Mouse (Mus musculus) stomach, embryonic 16.5 days (tissue): ENCODE data around the gene Ehf. TPM values are rescaled to one million over a fixed set of nuclear protein-coding genes. Genes with fewer than 3 reads are reported as not detected.

ENCODE experiments used
- ATAC-seq: fragments of 200-750 bp; cut with Nextera tagmentation; 2 replicates; pipeline ENCODE4 v1.8.0; 2017; ENCODE audit warnings: moderate number of reproducible peaks, moderate TSS enrichment; ENCODE audit not compliant: insufficient read depth, low FRiP score
- H3K27ac ChIP-seq: fragments of 300-500 bp; sonication (generic); 2 replicates; pipeline ENCODE4 v1.5.1; 2014; ENCODE audit warnings: low read length
- H3K27me3 ChIP-seq: fragments of 300-500 bp; sonication (generic); 2 replicates; pipeline ENCODE4 v1.6.1; 2014; ENCODE audit warnings: low read length, control low read depth, mixed read lengths; ENCODE audit not compliant: control insufficient read depth, insufficient read depth
- H3K36me3 ChIP-seq: fragments of 300-500 bp; sonication (generic); 2 replicates; pipeline ENCODE4 v1.6.1; 2014; ENCODE audit warnings: low read length; ENCODE audit not compliant: control insufficient read depth, insufficient read depth
- H3K4me1 ChIP-seq: fragments of 300-500 bp; sonication (generic); 2 replicates; pipeline ENCODE4 v1.6.1; 2014; ENCODE audit warnings: low read length, control low read depth, mixed read lengths; ENCODE audit not compliant: control insufficient read depth, insufficient read depth
- H3K4me2 ChIP-seq: fragments of 300-500 bp; sonication (generic); 2 replicates; pipeline ENCODE4 v1.6.1; 2014; ENCODE audit warnings: low read depth, low read length, mixed read lengths
- H3K4me3 ChIP-seq: fragments of 300-500 bp; sonication (generic); replicated peaks from 2 replicates; pipeline ENCODE4 v1.5.1; 2014; ENCODE audit warnings: mild to moderate bottlenecking, low read length
- H3K9ac ChIP-seq: fragments of 300-500 bp; sonication (generic); 2 replicates; pipeline ENCODE4 v1.6.1; 2014; ENCODE audit warnings: low read length
- H3K9me3 ChIP-seq: fragments of 300-500 bp; sonication (generic); replicated peaks from 2 replicates; pipeline ENCODE4 v1.6.1; 2016; ENCODE audit warnings: low read length, control low read depth; ENCODE audit not compliant: control insufficient read depth
- WGBS: fragments of 180-500 bp; shearing (Covaris S2); extraction: QIAGEN DNeasy Blood & Tissue Kit; methylation state at CpG from one replicate; pipeline ENCODE4 v1.1.7; 2014; 5-methylcytosine and 5-hydroxymethylcytosine counted together
- polyA plus RNA-seq: library from polyadenylated mRNA; unstranded; fragments of >200 nt; fragmentation: Nextera tagmentation; extraction: Ambion mirVana; gene quantifications from 2 replicates; pipeline ENCODE4 v1.2.1, GENCODE M21; 2015

Ehf gene
- polyA plus RNA-seq, 1 experiment from 2014 or later, result 39.1 TPM

- Histone ChIP-seq H3K27ac (peak overlapping the region; percentile 35; the same call in 1 of the 2 replicates), H3K4me1 (peaks cover 44% of the 10 kb centered on the region), H3K4me3 (no peak overlapping the region), H3K9me3 (no peaks in the 10 kb centered on the region), H3K36me3 (no peaks in the 10 kb centered on the region), H3K27me3 (no peaks in the 10 kb centered on the region), H3K4me2 (no peak overlapping the region), H3K9ac (no peak overlapping the region)
- WGBS, result 45% methylated on average over 7 of the region's 7 CpGs
- peak; percentile 68 for ATAC-seq
Observed at GRCm38 (mm10) chr2:103289407-103289950, 13.6 kb downstream of the Ehf start.

GRCm38 (mm10) chr2:103287716-103288115 is 15.4 kb downstream of the Ehf start:
- Histone ChIP-seq H3K27me3 (no peaks in the 10 kb centered on the region), H3K4me3 (no peak overlapping the region), H3K4me2 (no peak overlapping the region), H3K27ac (0 out of 2 replicates have a peak overlapping the region, but pooled peaks have one; percentile 95), H3K4me1 (peaks cover 41% of the 10 kb centered on the region), H3K9ac (no peak overlapping the region), H3K9me3 (no peaks in the 10 kb centered on the region), H3K36me3 (no peaks in the 10 kb centered on the region)
- ATAC-seq, result no peak
- WGBS, result 80% methylated on average over 5 of the region's 5 CpGs

GRCm38 (mm10) chr2:103285561-103285960 is 17.5 kb downstream of the Ehf start:
- H3K9ac ChIP-seq, result 0 out of 2 replicates have a peak overlapping the region, but pooled peaks have one; percentile 7
- H3K4me2 ChIP-seq, result peak overlapping the region; percentile 8; the same call in 1 of the 2 replicates
- H3K36me3 ChIP-seq, result no peaks in the 10 kb centered on the region

GRCm38 (mm10) chr2:103283730-103284129 is 19.3 kb downstream of the Ehf start:
- H3K4me2 ChIP-seq, result no peak overlapping the region
- H3K36me3 ChIP-seq, result no peaks in the 10 kb centered on the region
- H3K27ac ChIP-seq, result peak overlapping the region; percentile 95
- no peaks in the 10 kb centered on the region for H3K9me3 ChIP-seq
- no peaks in the 10 kb centered on the region for H3K27me3 ChIP-seq
- no peak overlapping the region for H3K4me3 ChIP-seq
- WGBS, result 40% methylated on average over 8 of the region's 8 CpGs
- no peak overlapping the region for H3K9ac ChIP-seq
- peaks cover 35% of the 10 kb centered on the region for H3K4me1 ChIP-seq
- no peak for ATAC-seq

More at GRCm38 (mm10) chr2:103285561-103285960, 17.5 kb downstream of the Ehf start:
- Histone ChIP-seq H3K4me3 (no peak overlapping the region), H3K27me3 (no peaks in the 10 kb centered on the region), H3K4me1 (peaks cover 44% of the 10 kb centered on the region), H3K27ac (peak overlapping the region; percentile 95), H3K9me3 (no peaks in the 10 kb centered on the region)
- 30% methylated on average over 2 of the region's 2 CpGs for WGBS
- ATAC-seq, result peak; percentile 91

GRCm38 (mm10) chr2:103282184-103282750 is 20.8 kb downstream of the Ehf start:
- Histone ChIP-seq H3K4me3 (no peak overlapping the region), H3K9ac (0 out of 2 replicates have a peak overlapping the region, but pooled peaks have one; percentile 44), H3K27ac (no peak overlapping the region), H3K9me3 (no peaks in the 10 kb centered on the region), H3K27me3 (no peaks in the 10 kb centered on the region), H3K4me2 (no peak overlapping the region), H3K36me3 (no peaks in the 10 kb centered on the region), H3K4me1 (peaks cover 31% of the 10 kb centered on the region)
- no peak for ATAC-seq
- WGBS, result 51% methylated on average over 8 of the region's 8 CpGs

- ATAC-seq, result no peak
- H3K27ac ChIP-seq, result no peak overlapping the region
- no peak overlapping the region for H3K4me3 ChIP-seq
- no peaks in the 10 kb centered on the region for H3K36me3 ChIP-seq
- no peak overlapping the region for H3K9ac ChIP-seq
- peaks cover 19% of the 10 kb centered on the region for H3K4me1 ChIP-seq
- no peaks in the 10 kb centered on the region for H3K9me3 ChIP-seq
- no peak overlapping the region for H3K4me2 ChIP-seq
- WGBS, result 93% methylated on average over 1 of the region's 1 CpGs
- H3K27me3 ChIP-seq, result no peaks in the 10 kb centered on the region
Observed at GRCm38 (mm10) chr2:103279927-103280326, 23.2 kb downstream of the Ehf start.

GRCm38 (mm10) chr2:103278476-103278875 is 24.6 kb downstream of the Ehf start:
- no peaks in the 10 kb centered on the region for H3K27me3 ChIP-seq
- H3K36me3 ChIP-seq, result no peaks in the 10 kb centered on the region
- no peak overlapping the region for H3K9ac ChIP-seq
- H3K4me1 ChIP-seq, result peaks cover 7% of the 10 kb centered on the region; the same call in 1 of the 2 replicates
- H3K4me3 ChIP-seq, result no peak overlapping the region
- H3K9me3 ChIP-seq, result no peaks in the 10 kb centered on the region
- ATAC-seq, result no peak
- WGBS, result 66% methylated on average over 1 of the region's 1 CpGs
- no peak overlapping the region for H3K27ac ChIP-seq
- no peak overlapping the region for H3K4me2 ChIP-seq

GRCm38 (mm10) chr2:103277794-103278193 is 25.3 kb downstream of the Ehf start:
- Histone ChIP-seq H3K4me1 (peaks cover 7% of the 10 kb centered on the region; the same call in 1 of the 2 replicates), H3K4me2 (no peak overlapping the region), H3K9ac (no peak overlapping the region), H3K36me3 (no peaks in the 10 kb centered on the region), H3K27me3 (no peaks in the 10 kb centered on the region), H3K4me3 (no peak overlapping the region), H3K27ac (no peak overlapping the region), H3K9me3 (no peaks in the 10 kb centered on the region)
- no peak for ATAC-seq
- WGBS, result 52% methylated on average over 1 of the region's 1 CpGs

- ATAC-seq, result no peak
- Histone ChIP-seq H3K9ac (no peak overlapping the region), H3K4me1 (no peaks in the 10 kb centered on the region), H3K9me3 (no peaks in the 10 kb centered on the region), H3K4me3 (no peak overlapping the region), H3K36me3 (no peaks in the 10 kb centered on the region), H3K27ac (no peak overlapping the region), H3K4me2 (no peak overlapping the region), H3K27me3 (no peaks in the 10 kb centered on the region)
- WGBS, result 84% methylated on average over 6 of the region's 6 CpGs
Observed at GRCm38 (mm10) chr2:103275316-103275960, 27.6 kb downstream of the Ehf start.
